Mouse (Mus musculus) liver, adult 2 months (tissue): ENCODE data around the gene Taldo1.

Experiments used
- CTCF ChIP-seq: fragments of 200-500 bp; IDR thresholded peaks from 2 replicates; pipeline ENCODE4 v1.5.1; 2011; ENCODE audit warnings: low read depth, low read length, control low read depth
- POLR2A ChIP-seq: fragments of 200-500 bp; IDR thresholded peaks from 2 replicates; pipeline ENCODE4 v1.6.1; 2011; ENCODE audit warnings: low read length, control low read depth; ENCODE audit not compliant: insufficient read depth; ENCODE audit errors: extremely low read depth

DNA sequence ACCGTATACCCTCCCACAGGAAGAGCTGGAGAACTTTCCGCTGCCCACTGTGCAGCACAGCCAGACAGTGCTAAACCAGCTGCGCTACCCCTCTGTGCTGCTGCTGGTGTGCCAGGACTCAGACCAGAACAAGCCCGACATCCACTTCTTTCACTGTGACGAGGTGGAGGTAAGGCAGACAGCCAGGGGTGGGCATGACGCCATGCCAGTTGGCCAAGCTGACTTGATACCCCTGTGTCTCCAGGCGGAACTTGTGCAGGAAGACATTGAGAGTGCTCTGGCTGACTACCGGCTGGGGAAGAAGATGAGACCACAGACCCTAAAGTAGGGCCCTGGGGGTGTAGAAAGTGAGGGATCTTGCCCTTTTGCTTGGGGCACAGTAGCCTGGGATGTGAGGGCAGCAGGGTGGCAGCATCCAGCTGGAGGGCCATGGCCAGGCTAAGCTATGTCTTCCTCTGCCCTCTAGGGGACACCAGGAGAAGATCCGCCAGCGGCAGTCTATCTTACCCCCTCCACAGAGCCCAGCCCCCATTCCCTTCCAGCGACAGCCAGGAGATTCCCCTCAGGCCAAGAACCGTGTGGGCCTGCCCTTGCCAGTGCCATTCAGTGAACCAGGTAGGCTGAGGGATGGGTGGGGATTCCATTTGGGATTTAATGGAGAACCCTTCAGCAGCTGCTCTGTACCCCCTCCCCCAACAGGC lies 36.2 kb upstream of the Taldo1 start:
- TF ChIP-seq POLR2A (no peak), CTCF (peak; percentile 26; the same call in 1 of the 2 replicates)
